Mouse (Mus musculus) brain, adult 2 months (tissue): ENCODE measurements around the gene Gm43517.

Source experiments
- DNase-seq: peaks from one replicate; pipeline ENCODE4 v3.0.0; 2011; ENCODE audit warnings: low read depth, low spot score

Gene Gm43517

DNA sequence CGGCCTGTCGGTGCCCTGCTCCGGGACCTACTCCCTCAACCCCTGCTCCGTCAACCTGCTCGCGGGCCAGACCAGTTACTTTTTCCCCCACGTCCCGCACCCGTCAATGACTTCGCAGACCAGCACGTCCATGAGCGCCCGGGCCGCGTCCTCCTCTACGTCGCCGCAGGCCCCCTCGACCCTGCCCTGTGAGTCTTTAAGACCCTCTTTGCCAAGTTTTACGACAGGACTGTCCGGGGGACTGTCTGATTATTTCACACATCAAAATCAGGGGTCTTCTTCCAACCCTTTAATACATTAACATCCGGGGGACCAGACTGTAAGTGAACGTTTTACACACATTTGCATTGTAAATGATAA lies 637 bp downstream of the Gm43517 start:
- no peak for DNase-seq

DNA sequence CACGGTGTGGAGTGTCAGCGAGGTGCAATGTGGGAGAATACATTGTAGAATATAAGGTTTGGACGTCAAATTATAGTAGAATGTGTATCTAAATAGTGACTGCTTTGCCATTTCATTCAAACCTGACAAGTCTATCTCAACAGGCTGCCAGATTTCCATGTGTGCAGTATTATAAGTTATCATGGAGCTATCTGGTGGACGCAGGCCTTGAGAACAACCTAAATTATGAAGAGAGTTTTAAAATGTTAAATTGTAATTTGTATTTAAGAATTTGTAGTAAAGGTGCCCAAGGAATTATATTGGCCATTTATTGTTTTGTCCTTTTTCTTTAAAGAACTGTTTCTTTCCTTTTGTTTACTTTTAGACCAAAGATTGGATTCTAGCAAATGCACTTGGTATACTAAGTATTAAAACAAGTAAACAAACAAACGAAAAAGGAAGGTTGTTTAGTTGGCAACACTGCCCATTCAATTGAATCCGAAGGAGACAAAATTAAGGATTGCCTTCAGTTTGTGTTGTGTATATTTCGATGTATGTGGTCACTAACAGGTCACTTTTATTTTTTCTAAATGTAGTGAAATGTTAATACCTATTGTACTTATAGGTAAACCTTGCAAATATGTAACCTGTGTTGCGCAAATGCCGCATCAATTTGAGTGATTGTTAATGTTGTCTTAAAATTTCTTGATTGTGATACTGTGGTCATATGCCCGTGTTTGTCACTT lies 1.3 kb downstream of the Gm43517 start:
- DNase-seq: no peak

DNA sequence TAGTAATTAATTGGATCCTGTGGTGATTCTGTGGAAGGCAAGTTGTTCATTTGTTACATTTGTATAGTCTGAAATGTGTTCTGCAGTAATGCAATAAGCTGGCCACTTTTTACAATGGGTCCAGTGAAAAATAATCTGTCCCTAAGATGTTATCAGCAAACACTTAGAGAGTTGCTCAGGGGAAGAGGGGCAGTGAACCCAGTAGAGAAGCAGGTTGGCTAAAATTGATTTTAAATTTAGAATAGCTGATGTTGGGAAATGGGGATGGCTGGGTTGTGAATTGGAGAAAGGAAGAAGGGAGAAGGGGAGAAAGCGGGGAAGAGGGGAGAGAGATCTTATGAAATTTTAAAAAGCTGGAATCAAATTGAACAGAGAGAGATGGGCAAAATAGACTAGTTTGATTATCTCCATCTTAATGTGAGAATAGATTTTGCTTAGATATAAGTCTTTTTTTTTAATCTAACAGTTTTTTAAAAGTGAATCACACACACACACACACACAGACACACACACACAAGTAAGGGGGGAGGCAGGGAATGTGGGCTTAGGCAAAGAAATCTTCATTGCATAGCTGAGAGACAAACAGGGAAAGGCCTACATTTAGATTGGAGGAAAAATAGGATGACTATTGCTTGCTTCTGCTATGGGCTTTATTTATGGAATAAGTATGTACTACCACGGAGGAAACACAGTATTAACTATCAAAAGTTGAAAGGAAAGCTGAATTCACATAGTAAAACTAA lies 3.1 kb downstream of the Gm43517 start:
- DNase-seq: no peak

DNA sequence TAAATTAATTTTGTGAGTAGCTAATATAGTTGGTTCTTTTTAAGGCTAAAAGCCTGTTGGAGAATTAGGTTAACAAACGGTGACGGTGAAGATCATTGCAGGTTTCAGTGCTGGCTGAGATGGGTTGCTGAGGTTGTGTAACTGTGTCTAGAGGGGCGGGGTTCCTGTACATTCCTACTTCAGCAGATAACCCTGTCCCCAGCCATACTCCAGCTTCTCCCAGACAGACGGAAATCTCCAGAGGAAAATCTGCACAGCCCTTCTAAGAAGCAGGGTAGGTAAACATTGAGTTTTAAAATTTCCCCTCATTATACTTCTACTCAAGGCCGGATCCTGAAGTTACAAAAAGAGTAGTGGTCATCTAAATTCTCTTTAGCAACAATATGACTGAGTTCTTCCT lies 4.7 kb downstream of the Gm43517 start:
- DNase-seq: no peak

- no peak for DNase-seq
These were observed 5.3 kb downstream of the Gm43517 start for GRCm38 (mm10) chr12:49390257-49390656.

GRCm38 (mm10) chr12:49390926-49391304 lies 5.9 kb downstream of the Gm43517 start:
- DNase-seq: no peak

DNA sequence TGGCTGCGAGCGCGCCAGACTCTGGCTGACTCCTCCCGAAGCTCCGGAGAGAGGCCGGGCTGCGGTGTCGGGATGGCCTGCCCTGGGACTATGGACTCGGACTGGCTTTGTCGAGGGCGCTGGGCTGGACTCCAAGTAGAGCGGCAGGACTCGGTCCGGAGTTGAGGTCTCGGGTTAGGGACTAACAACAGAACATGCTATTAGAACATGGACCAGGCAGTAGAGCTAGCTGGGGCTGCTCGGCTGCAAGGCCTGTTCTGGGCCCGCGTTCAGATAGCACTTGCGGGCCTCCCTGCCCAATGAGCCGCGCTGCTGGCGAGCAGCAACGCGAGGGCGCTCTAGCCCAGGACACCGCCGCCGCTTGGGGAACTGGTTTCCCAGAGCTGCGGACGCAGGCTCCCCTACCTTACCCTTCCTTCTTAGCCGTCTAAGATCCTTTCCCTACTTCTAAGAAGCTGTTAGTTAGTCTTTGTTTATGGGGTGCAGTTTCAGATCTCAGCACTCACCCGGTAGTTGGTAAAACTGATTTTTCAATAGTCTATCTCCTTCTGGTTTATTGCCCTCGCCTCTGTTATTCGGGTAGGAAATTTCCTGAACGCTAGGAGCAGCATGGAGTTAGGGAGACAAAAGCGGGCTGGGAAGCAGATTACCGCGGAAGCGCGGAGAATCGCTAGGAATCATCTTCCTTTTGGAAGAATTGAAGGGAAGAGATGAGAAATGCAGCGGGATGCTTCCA lies 6.5 kb downstream of the Gm43517 start:
- peak; percentile 81 for DNase-seq

DNA sequence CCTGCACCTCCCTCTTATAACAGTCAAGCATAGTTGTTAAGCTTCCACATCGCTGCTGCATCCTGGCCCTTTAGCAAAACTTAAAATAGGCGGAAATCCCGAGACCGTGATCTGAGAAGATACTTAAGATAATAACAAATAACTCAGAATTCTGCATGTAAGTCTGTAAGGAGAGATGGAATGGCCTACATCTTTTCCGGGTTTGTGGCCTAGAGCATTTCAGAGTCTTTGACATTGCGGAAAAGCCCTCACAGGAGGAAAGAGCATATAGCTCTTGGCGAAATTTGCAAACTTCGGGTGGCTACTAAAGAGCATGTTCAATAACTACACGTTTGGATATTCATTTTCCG lies 7.0 kb downstream of the Gm43517 start:
- DNase-seq: no peak

- no peak for DNase-seq
These were observed 7.9 kb downstream of the Gm43517 start for GRCm38 (mm10) chr12:49392876-49393275.

DNA sequence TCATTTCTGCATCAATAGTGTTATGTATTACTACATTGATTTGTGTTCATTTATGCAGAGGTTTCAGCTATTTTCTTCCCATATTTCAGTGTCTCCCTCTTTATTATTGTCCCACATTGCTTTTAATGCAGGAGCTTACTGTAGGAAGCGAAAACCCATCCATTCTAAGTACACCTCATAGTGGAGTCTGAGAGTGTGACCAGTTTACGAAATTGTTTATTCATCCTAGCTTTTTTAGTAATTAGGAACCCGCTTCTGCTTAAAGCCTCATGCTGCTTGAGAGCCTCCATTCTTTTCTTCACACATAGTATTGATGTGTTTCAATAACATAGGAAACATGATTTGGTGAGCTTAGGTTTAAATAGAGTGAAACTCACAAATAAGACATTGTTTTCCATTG lies 8.7 kb downstream of the Gm43517 start:
- DNase-seq: no peak

DNA sequence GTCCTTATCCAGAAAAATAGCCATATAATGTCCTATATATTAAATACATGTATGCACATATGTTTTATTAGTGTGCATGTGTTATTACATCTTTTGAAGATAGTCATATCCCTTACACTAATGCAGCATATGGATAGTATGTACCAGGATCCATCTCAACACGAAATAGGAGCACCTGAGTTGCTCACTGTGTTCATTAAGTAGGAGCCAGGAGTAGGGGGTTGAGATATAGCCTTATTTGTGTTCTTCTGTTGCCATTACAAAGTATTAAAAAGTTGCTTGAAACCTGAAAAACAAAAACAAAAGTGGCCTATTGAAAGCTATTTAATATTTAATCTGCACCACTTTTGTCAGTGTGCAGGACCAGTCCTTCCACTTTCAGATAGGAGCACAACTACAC lies 9.2 kb downstream of the Gm43517 start:
- DNase-seq: no peak

GRCm38 (mm10) chr12:49394836-49395235 lies 9.9 kb downstream of the Gm43517 start:
- peak; percentile 65 for DNase-seq

- no peak for DNase-seq
These were observed 11.0 kb downstream of the Gm43517 start for GRCm38 (mm10) chr12:49395969-49396368.

DNA sequence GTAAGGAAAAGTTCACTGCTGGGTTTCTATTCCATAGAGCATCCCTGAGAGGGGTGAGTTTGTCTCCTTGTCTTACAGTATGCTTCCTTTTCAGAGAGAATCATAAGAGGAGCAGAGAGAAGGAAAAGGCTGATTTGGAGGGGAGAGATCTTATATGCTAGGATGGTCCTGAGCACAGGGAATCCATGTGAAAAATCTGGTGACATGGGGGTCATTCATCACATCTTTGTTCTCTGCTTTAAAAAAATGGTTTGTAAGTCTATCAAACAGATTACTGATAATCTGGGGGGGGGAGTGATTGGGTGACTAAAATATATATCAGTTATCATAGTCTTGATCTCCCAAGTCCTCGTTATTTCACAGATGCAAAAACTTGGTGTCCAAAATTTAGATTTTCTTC lies 11.8 kb downstream of the Gm43517 start:
- no peak for DNase-seq

GRCm38 (mm10) chr12:49397443-49398162 lies 12.6 kb downstream of the Gm43517 start:
- DNase-seq: no peak

DNA sequence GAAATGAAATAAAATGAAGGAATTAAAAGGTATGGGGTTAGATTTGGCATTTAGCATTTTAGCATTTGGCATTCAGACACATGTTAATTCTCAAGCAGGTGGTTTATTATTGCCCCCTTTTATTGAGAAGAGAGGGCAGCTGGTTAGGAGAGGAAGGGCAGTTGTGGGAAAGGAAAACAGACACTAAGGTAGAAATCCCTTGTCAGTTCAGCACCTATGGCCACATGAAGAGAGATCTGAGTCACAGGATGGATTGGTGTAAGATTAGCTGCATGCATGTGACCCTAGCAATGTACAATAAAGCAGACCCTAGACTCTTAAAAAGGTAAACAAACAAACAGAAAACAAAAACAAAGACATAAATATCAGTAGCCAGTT lies 13.2 kb downstream of the Gm43517 start:
- DNase-seq: no peak

- no peak for DNase-seq
These were observed 13.7 kb downstream of the Gm43517 start for GRCm38 (mm10) chr12:49398636-49399035.

DNA sequence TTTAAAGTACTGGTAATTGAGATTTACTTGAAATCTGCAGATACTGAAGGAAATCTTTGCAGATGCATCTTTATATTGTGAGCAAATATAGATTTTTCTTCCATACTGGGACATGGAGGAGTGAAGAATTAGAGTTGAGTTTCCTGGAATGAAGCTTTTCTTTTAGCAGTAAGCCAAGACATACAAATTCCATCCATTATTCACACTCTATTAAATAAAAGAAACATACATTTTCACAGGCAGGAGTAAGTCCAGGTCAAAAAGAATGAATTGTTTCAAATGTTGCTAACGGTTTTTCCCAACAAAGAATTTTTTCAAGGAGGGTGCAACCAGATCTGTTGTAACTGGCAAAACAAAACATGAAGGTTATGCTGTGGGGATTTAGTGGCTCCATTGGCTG lies 14.6 kb downstream of the Gm43517 start:
- no peak for DNase-seq

GRCm38 (mm10) chr12:49400036-49400852 lies 15.3 kb downstream of the Gm43517 start:
- no peak for DNase-seq

GRCm38 (mm10) chr12:49400853-49401118 lies 15.8 kb downstream of the Gm43517 start:
- no peak for DNase-seq

DNA sequence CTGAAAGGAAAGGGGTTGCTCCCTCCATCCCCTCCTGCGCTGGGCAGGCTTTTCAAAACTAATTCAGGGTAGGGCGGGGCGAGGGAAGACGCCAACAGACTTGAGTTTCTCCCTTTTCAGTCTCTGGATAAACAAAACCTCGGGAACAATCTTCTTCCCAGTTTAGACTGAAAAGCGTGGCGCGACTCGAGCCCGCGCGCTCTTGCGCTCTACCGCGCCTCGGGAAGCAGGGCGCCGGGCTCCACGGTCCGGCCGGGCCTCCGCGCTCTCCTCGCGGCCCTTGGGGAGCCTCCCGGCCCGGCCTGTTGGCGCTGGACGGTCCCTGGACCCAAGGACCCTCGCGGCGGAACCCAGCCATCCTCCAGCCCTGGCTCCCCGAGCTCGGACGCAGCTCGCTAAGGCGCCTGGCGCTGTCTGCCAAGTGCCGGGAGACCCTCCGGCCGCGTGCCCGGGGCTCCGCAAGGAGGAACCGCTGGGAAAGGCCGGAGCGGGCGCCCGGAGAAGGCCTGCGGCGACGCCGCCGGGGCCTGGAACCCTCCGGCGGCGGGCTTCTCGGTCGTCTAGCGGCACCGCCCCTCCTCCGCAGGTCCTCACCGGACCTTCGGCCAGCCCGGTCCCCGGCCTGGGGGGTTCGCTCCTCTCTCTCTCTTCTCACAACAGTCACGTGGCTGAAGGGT lies 16.3 kb downstream of the Gm43517 start:
- peak; percentile 75 for DNase-seq
